Mouse (Mus musculus): ENCODE measurements around the gene Trpc7. TPM values are rescaled to one million over a fixed set of nuclear protein-coding genes. Genes with fewer than 3 reads are reported as not detected.
A peak's percentile ranks its signal among the peaks of the same experiment; 100 is the strongest.

Trpc7 gene
- total and polyA plus RNA-seq, 2 experiments, result not detected

GRCm38 (mm10) chr13:56806776-56807490, 88.9 kb downstream of the Trpc7 start:
- no peak overlapping the region for H3K27ac ChIP-seq (replicated peaks; ENCODE audit: insufficient read depth, low read depth, low read length)
- DNase-seq (ENCODE audit: extremely low read depth, low read depth, low spot score), result peak; percentile 53
- H3K9ac ChIP-seq (ENCODE audit: low read depth, low read length), result no peak overlapping the region
- H3K36me3 ChIP-seq (ENCODE audit: control insufficient read depth, insufficient read depth, low read length), result no peaks in the 10 kb centered on the region
- no peaks in the 10 kb centered on the region for H3K4me1 ChIP-seq (ENCODE audit: control insufficient read depth, insufficient read depth, low read length)
- no peak overlapping the region for H3K4me3 ChIP-seq (ENCODE audit: insufficient read depth, low read depth, low read length)
- H3K27me3 ChIP-seq (ENCODE audit: control insufficient read depth, insufficient read depth, low read length), result no peaks in the 10 kb centered on the region
- TF ChIP-seq POLR2A (IDR thresholded peaks at IDR 0.05; ENCODE audit: extremely low read depth, insufficient read depth, low read length) (no peak), CTCF (IDR thresholded peaks at IDR 0.05; ENCODE audit: low read depth, low read length) (peak; percentile 96)
- H3K79me2 ChIP-seq (ENCODE audit: control insufficient read depth, insufficient read depth, low read length), result no peaks in the 10 kb centered on the region
- WGBS, result 10% methylated on average over 27 of the region's 27 CpGs

DNA sequence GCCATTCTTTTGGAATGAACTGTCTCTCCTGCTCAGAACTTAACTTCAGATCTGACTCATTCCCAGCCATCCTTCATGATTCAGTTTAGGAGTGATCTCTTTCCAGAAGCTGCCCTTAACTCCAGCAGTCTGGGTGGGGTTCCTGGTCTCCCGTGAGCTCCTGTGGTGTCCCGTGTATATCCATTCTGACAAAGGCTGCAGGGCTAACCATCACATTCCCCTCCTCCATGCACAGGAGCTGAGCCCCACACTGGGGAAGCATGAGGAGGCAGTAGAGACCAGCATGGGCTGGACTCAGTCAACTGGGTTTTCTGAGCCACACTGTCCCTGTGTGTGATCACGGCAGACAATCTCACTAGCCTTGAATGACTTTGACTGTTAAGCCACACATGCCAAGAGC, 90.7 kb downstream of the Trpc7 start:
- TF ChIP-seq POLR2A (IDR thresholded peaks at IDR 0.05; ENCODE audit: extremely low read depth, insufficient read depth, low read length) (no peak), CTCF (IDR thresholded peaks at IDR 0.05; ENCODE audit: low read depth, low read length) (no peak)
- no peaks in the 10 kb centered on the region for H3K36me3 ChIP-seq (ENCODE audit: control insufficient read depth, insufficient read depth, low read length)
- no peak overlapping the region for H3K4me3 ChIP-seq (ENCODE audit: insufficient read depth, low read depth, low read length)
- DNase-seq (ENCODE audit: extremely low read depth, low read depth, low spot score), result no peak
- no peak overlapping the region for H3K27ac ChIP-seq (replicated peaks; ENCODE audit: insufficient read depth, low read depth, low read length)
- no peaks in the 10 kb centered on the region for H3K4me1 ChIP-seq (ENCODE audit: control insufficient read depth, insufficient read depth, low read length)
- no peaks in the 10 kb centered on the region for H3K27me3 ChIP-seq (ENCODE audit: control insufficient read depth, insufficient read depth, low read length)
- H3K9ac ChIP-seq (ENCODE audit: low read depth, low read length), result no peak overlapping the region
- whole genome bisulfite sequencing, result 76% methylated on average over 3 of the region's 3 CpGs
- H3K79me2 ChIP-seq (ENCODE audit: control insufficient read depth, insufficient read depth, low read length), result no peaks in the 10 kb centered on the region

DNA sequence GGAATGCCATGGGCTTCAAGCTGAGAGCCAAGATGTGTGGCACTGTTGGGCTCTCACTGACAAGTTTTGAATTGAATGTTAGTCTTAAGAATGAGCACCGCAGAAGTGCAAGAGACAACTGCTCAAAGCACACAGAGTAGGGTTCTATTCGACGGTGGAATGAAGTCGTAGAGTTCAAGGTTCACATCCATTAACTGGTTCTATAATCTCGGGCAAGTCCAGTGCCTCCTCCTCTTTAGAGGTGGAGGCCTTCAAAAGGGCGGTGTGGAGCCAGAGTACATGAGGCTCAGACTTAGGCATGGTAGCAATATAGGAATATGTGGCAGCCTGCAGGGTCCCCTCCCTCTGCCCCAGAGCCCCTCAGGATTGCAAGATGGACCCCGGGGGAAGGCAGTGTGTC, 98.3 kb downstream of the Trpc7 start:
- H3K79me2 ChIP-seq (ENCODE audit: control insufficient read depth, insufficient read depth, low read length), result no peaks in the 10 kb centered on the region
- 55% methylated on average over 7 of the region's 7 CpGs for WGBS
- no peak overlapping the region for H3K27ac ChIP-seq (replicated peaks; ENCODE audit: insufficient read depth, low read depth, low read length)
- no peaks in the 10 kb centered on the region for H3K27me3 ChIP-seq (ENCODE audit: control insufficient read depth, insufficient read depth, low read length)
- TF ChIP-seq CTCF (IDR thresholded peaks at IDR 0.05; ENCODE audit: low read depth, low read length) (no peak), POLR2A (IDR thresholded peaks at IDR 0.05; ENCODE audit: extremely low read depth, insufficient read depth, low read length) (no peak)
- no peaks in the 10 kb centered on the region for H3K4me1 ChIP-seq (ENCODE audit: control insufficient read depth, insufficient read depth, low read length)
- DNase-seq (ENCODE audit: extremely low read depth, low read depth, low spot score), result no peak
- H3K4me3 ChIP-seq (ENCODE audit: insufficient read depth, low read depth, low read length), result no peak overlapping the region
- H3K9ac ChIP-seq (ENCODE audit: low read depth, low read length), result no peak overlapping the region
- no peaks in the 10 kb centered on the region for H3K36me3 ChIP-seq (ENCODE audit: control insufficient read depth, insufficient read depth, low read length)

- H3K36me3 ChIP-seq (ENCODE audit: control insufficient read depth, insufficient read depth, low read length), result no peaks in the 10 kb centered on the region
- TF ChIP-seq CTCF (IDR thresholded peaks at IDR 0.05; ENCODE audit: low read depth, low read length) (no peak), POLR2A (IDR thresholded peaks at IDR 0.05; ENCODE audit: extremely low read depth, insufficient read depth, low read length) (no peak)
- no peak for DNase-seq (ENCODE audit: extremely low read depth, low read depth, low spot score)
- no peak overlapping the region for H3K4me3 ChIP-seq (ENCODE audit: insufficient read depth, low read depth, low read length)
- WGBS, result 86% methylated on average over 7 of the region's 7 CpGs
- H3K9ac ChIP-seq (ENCODE audit: low read depth, low read length), result no peak overlapping the region
- H3K27ac ChIP-seq (replicated peaks; ENCODE audit: insufficient read depth, low read depth, low read length), result no peak overlapping the region
- no peaks in the 10 kb centered on the region for H3K4me1 ChIP-seq (ENCODE audit: control insufficient read depth, insufficient read depth, low read length)
- H3K27me3 ChIP-seq (ENCODE audit: control insufficient read depth, insufficient read depth, low read length), result no peaks in the 10 kb centered on the region
- H3K79me2 ChIP-seq (ENCODE audit: control insufficient read depth, insufficient read depth, low read length), result no peaks in the 10 kb centered on the region
Observed at GRCm38 (mm10) chr13:56795501-56795900, 100.3 kb downstream of the Trpc7 start.

DNA sequence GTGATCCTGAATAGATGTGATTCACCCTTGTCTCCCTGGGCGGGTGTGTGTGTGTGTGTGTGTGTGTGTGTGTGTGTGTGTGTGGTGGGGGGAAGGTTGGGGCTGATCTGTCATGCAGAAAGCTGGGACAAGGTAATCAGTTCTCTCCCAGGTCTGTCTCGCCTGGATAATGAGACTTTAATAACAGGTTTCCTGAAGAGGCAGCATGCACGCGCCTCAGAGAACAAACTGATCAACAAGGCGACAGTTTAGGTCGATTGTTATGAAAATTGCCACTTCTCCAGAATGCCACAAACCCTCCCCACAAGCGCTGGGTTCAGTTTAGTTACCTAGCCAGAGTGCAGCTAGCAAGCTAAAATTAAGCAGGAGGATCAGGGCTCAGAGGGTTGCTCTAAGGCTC, 101.4 kb downstream of the Trpc7 start:
- DNase-seq (ENCODE audit: extremely low read depth, low read depth, low spot score), result no peak
- Histone ChIP-seq H3K9ac (ENCODE audit: low read depth, low read length) (no peak overlapping the region), H3K27ac (replicated peaks; ENCODE audit: insufficient read depth, low read depth, low read length) (no peak overlapping the region), H3K4me1 (ENCODE audit: control insufficient read depth, insufficient read depth, low read length) (no peaks in the 10 kb centered on the region), H3K27me3 (ENCODE audit: control insufficient read depth, insufficient read depth, low read length) (no peaks in the 10 kb centered on the region), H3K36me3 (ENCODE audit: control insufficient read depth, insufficient read depth, low read length) (no peaks in the 10 kb centered on the region), H3K79me2 (ENCODE audit: control insufficient read depth, insufficient read depth, low read length) (no peaks in the 10 kb centered on the region), H3K4me3 (ENCODE audit: insufficient read depth, low read depth, low read length) (no peak overlapping the region)
- WGBS, result 81% methylated on average over 7 of the region's 7 CpGs
- TF ChIP-seq CTCF (IDR thresholded peaks at IDR 0.05; ENCODE audit: low read depth, low read length) (no peak), POLR2A (IDR thresholded peaks at IDR 0.05; ENCODE audit: extremely low read depth, insufficient read depth, low read length) (no peak)

- no peak overlapping the region for H3K4me3 ChIP-seq (ENCODE audit: insufficient read depth, low read depth, low read length)
- H3K4me1 ChIP-seq (ENCODE audit: control insufficient read depth, insufficient read depth, low read length), result no peaks in the 10 kb centered on the region
- no peaks in the 10 kb centered on the region for H3K27me3 ChIP-seq (ENCODE audit: control insufficient read depth, insufficient read depth, low read length)
- TF ChIP-seq POLR2A (IDR thresholded peaks at IDR 0.05; ENCODE audit: extremely low read depth, insufficient read depth, low read length) (no peak), CTCF (IDR thresholded peaks at IDR 0.05; ENCODE audit: low read depth, low read length) (no peak)
- H3K27ac ChIP-seq (replicated peaks; ENCODE audit: insufficient read depth, low read depth, low read length), result no peak overlapping the region
- DNase-seq (ENCODE audit: extremely low read depth, low read depth, low spot score), result no peak
- no peak overlapping the region for H3K9ac ChIP-seq (ENCODE audit: low read depth, low read length)
- H3K36me3 ChIP-seq (ENCODE audit: control insufficient read depth, insufficient read depth, low read length), result no peaks in the 10 kb centered on the region
- 38% methylated on average over 3 of the region's 3 CpGs for WGBS
- H3K79me2 ChIP-seq (ENCODE audit: control insufficient read depth, insufficient read depth, low read length), result no peaks in the 10 kb centered on the region
Observed at GRCm38 (mm10) chr13:56792844-56793243, 102.9 kb downstream of the Trpc7 start.

Data from liver, adult 2 months (tissue).